Mouse (Mus musculus) spleen, adult 10 weeks (tissue): ENCODE measurements around the gene Tmsb15a. TPM values are rescaled to one million over a fixed set of nuclear protein-coding genes. Genes with fewer than 3 reads are reported as not detected.

ENCODE experiments used
- polyA plus RNA-seq: library from polyadenylated mRNA; stranded (reverse); fragments of 350-450 nt; fragmentation: Illumina TruSeq; extraction: RNeasy Lipid Tissue Mini Kit (QIAGEN cat#74804); gene quantifications from one replicate; pipeline ENCODE4 v1.2.3, GENCODE M21; 2015; ENCODE audit warnings: low replicate concordance; ENCODE audit not compliant: insufficient read depth

Tmsb15a gene
- not detected for polyA plus RNA-seq

DNA sequence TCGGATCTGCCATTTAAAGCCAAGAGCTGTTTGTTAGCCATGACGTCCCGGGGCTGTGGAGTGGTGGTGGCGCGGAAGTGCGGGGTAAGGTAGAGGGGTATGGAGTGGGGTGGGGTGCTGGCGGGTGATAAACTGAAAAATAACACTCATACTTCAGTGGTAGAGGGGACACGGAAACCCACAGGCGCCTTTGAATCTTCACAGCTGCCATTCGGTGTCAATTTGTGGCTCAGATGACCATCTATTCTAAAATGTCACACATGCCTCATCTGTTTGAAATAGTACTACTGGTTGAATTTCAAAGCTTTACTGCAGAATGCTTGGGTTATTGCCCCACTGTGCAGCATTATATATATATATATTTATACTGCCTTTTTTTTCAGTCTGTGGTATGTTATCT is at the start of gene Tmsb15a:
Gene Tmsb15a (minus strand): TSS at position 101 of the 400 bp plus-strand sequence.

DNA sequence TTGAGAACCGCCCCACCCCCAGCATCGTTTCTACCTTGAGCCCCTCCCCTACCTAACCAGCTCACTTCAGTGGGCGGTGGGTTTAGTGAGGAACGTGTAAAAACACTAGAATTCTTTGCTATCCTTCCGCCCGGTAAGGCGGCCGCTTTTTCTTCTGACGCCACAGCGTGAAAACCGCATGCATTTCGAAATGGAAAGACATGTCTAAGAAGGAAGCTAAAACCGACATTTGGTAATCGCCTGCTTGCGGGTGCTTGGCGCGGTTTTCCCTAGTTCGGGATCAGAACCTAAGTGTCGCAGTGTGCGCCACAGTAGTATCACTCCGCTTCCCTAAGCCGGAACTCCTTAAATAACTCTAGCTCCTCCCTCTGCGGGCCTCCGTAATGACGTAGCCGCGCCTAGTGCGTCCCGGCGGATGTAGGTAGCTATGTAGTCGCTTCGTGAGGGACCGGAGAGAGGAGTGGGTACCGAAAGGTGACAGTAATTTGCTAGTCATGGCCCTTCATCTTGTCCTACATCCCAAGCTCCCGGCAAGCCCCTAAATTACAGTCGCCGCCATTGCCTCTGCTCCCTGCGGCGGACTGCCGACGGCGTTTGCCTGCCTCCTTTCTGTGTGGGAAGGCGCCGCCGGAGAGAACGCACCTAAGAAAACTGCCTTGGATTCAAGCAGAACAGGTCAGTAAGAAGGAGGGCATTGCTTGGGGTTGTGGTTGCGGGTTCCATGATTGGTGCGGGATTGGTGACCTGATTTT is 17.4 kb upstream of the Tmsb15a start, which contains the start of the genes Armcx5 and Gprasp1:
Gene Armcx5 (plus strand): TSS at position 430 of the 752 bp plus-strand sequence.
Gene Gprasp1 (plus strand): TSS at position 430 of the 752 bp plus-strand sequence.

DNA sequence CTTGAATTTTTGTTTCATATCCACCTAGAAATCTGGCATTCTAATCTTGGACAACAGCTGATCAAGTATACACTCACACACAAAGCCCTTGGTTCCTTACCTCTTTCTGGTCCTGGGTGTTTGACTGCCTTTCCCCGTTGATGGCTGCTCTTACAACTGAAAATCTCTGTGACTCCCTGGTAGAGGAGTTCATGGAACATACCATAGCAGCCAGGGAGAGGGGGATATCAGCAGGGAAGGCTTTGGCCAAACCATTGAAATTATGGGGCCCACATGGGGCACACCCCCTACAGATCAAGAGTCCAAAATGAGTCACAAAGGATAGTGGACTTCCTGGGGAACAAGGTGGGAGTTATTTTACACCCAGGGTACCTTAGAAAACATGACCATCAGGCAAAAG is 31.4 kb downstream of the Tmsb15a start, which contains the start of gene Tcp11x2:
Gene Tcp11x2 (minus strand): TSS at position 158 of the 400 bp plus-strand sequence.

Other genes with a start within 250 kb of the Tmsb15a start
- gene AV320801, start 230.7 kb downstream of the Tmsb15a start, polyA plus RNA-seq: not detected
- gene Nxf7, start 126.5 kb downstream of the Tmsb15a start, polyA plus RNA-seq: 0.32 TPM
- gene Prame, start 97.6 kb downstream of the Tmsb15a start, polyA plus RNA-seq: not detected
- not detected for gene Tcp11x2, start 31.5 kb downstream of the Tmsb15a start, polyA plus RNA-seq
- 19.6 TPM for gene Armcx5, start 17.5 kb upstream of the Tmsb15a start, polyA plus RNA-seq
- 59.5 TPM for gene Gprasp1, start 17.5 kb upstream of the Tmsb15a start, polyA plus RNA-seq
- gene Bhlhb9, start 72.3 kb upstream of the Tmsb15a start, polyA plus RNA-seq: 17.4 TPM
- gene Gprasp2, start 113.8 kb upstream of the Tmsb15a start, polyA plus RNA-seq: 7.5 TPM